Comparison of ENCODE assay signal across 16 mouse cellular contexts in genomic region chr8:72765696-72766095, GRCm38 (mm10). TPM values are rescaled to one million over a fixed set of nuclear protein-coding genes. Genes with fewer than 3 reads are reported as not detected.
A peak's percentile ranks its signal among the peaks of the same experiment; 100 is the strongest.
DNase-seq lines count a peak whose midpoint lies in the region; ATAC-seq and TF ChIP-seq lines count a peak whose summit lies in the region.
"Had no signal": no experiment of that assay in that cellular context is flagged by ENCODE, and none has a peak within 500 bp of the region (broad histone marks: within the 10 kb centered on the region; RNA-seq: fewer than 3 reads in every experiment).

No protein-coding gene starts in this region.

- WGBS in midbrain, embryonic 10.5 days, result 61% methylated on average over 4 of the region's 4 CpGs

- dilution Hi-C loops in CH12.LX (cut with MboI; ENCODE audit: extremely low pct_ligation_motif_present, extremely low pct_unique_long_range_greater_than_20kb, low sequenced_read_pairs), result no loop called here

- no peak overlapping the region for H3K4me3 ChIP-seq in CH12.LX (replicated peaks in 1 of 3; ENCODE audit: low read depth in 2 of 3, low read length in 2 of 3, poor library complexity in 1 of 3)
- H3K4me3 ChIP-seq in midbrain, embryonic 10.5 days, result no peak overlapping the region
- H3K4me3 ChIP-seq: heart, embryonic 13.5 days; hindbrain, embryonic 15.5 days; kidney, embryonic 15.5 days had no signal

- no peak for TF ChIP-seq POLR2A in CH12.LX (IDR thresholded peaks at IDR 0.05; ENCODE audit: low read depth, low read length)

- no peaks in the 10 kb centered on the region for H3K9me3 ChIP-seq in CH12.LX (replicated peaks; ENCODE audit: low read length)
- no peaks in the 10 kb centered on the region for H3K9me3 ChIP-seq in midbrain, embryonic 10.5 days (replicated peaks)
- H3K9me3 ChIP-seq: heart, embryonic 13.5 days; hindbrain, embryonic 15.5 days; kidney, embryonic 15.5 days had no signal

- no peak for TF ChIP-seq RAD21 in CH12.LX (IDR thresholded peaks at IDR 0.05; ENCODE audit: low read depth, low read length)

- no peaks in the 10 kb centered on the region for H3K27me3 ChIP-seq in CH12.LX (replicated peaks)
- no peaks in the 10 kb centered on the region; the same call in 1 of the 2 replicates for H3K27me3 ChIP-seq in midbrain, embryonic 10.5 days (ENCODE audit: low read depth, poor library complexity, severe bottlenecking)
- H3K27me3 ChIP-seq: heart, embryonic 13.5 days; hindbrain, embryonic 15.5 days; kidney, embryonic 15.5 days had no signal

- no peak for TF ChIP-seq CTCF in CH12.LX (conservative IDR thresholded peaks at IDR 0.05 in 1 of 2, IDR thresholded peaks at IDR 0.05 in 1 of 2; ENCODE audit: low read depth in 2 of 2, low read length in 2 of 2)

- DNase-seq in kidney, postnatal 14 days, result peak; percentile 0
- DNase-seq in kidney, postnatal 4 days, result no peak
- DNase-seq in A20 (ENCODE audit: low read depth, low spot score), result peak; percentile 10
- peak; percentile 24 for DNase-seq in CH12.LX (ENCODE audit: extremely low read depth)
- peak; percentile 74 for DNase-seq in ZHBTc4 (ENCODE audit: low read depth, low spot score)
- no peak for DNase-seq in midbrain, embryonic 10.5 days (ENCODE audit: low spot score)
- DNase-seq: adrenal gland, adult 8-10 months; cerebellum, adult 9-11 months; gastrocnemius, postnatal 25 days; lung, adult 18-20 months; thymus, adult 18-20 months had no signal

- no peak for TF ChIP-seq EP300 in CH12.LX (IDR thresholded peaks at IDR 0.05; ENCODE audit: low read length)

- no peak overlapping the region for H3K27ac ChIP-seq in CH12.LX (ENCODE audit: insufficient read depth, low read depth)
- no peak overlapping the region for H3K27ac ChIP-seq in midbrain, embryonic 10.5 days (replicated peaks)
- H3K27ac ChIP-seq: heart, embryonic 13.5 days; hindbrain, embryonic 15.5 days; kidney, embryonic 15.5 days; macrophage had no signal

- H3K4me2 ChIP-seq in CH12.LX (ENCODE audit: insufficient read depth, low read depth, poor library complexity, severe bottlenecking), result no peak overlapping the region
- H3K4me2 ChIP-seq: heart, embryonic 13.5 days; hindbrain, embryonic 15.5 days; kidney, embryonic 15.5 days had no signal

- in situ Hi-C loops in CH12.LX (cut with MboI; ENCODE audit: low pct_ligation_motif_present, low pct_unique_long_range_greater_than_20kb, low sequenced_read_pairs), result no loop called here

- H3K36me3 ChIP-seq in CH12.LX (replicated peaks in 1 of 2; ENCODE audit: control insufficient read depth in 1 of 2, insufficient read depth in 1 of 2, low read length in 1 of 2), result peaks cover 0 to 11% of the 10 kb centered on the region in 2 experiments
- no peaks in the 10 kb centered on the region for H3K36me3 ChIP-seq in midbrain, embryonic 10.5 days
- H3K36me3 ChIP-seq: heart, embryonic 13.5 days; hindbrain, embryonic 15.5 days; kidney, embryonic 15.5 days had no signal

- H3K79me2 ChIP-seq in CH12.LX (replicated peaks; ENCODE audit: control insufficient read depth, extremely low read depth, insufficient read depth, poor library complexity, severe bottlenecking), result no peaks in the 10 kb centered on the region

- ATAC-seq in activated CD4-positive, CD25-positive, alpha-beta regulatory T cell, adult 4 months, result no peak

- no peaks in the 10 kb centered on the region for H3K4me1 ChIP-seq in CH12.LX (ENCODE audit: control insufficient read depth in 1 of 2, insufficient read depth in 2 of 2)
- H3K4me1 ChIP-seq in midbrain, embryonic 10.5 days, result peaks cover 10% of the 10 kb centered on the region
- H3K4me1 ChIP-seq: hindbrain, embryonic 15.5 days had no signal

- H3K9ac ChIP-seq in CH12.LX (ENCODE audit: insufficient read depth, low read depth), result no peak overlapping the region
- H3K9ac ChIP-seq: heart, embryonic 13.5 days; hindbrain, embryonic 15.5 days; kidney, embryonic 15.5 days had no signal

TF ChIP-seq in CH12.LX, 34 proteins besides CTCF, POLR2A, EP300 and RAD21:
- TF ChIP-seq MYC (IDR thresholded peaks at IDR 0.05; ENCODE audit: low read depth, low read length), result no peak
- no peak for TF ChIP-seq UBTF (IDR thresholded peaks at IDR 0.05; ENCODE audit: low read depth, low read length)
- no peak for TF ChIP-seq ELF1 (IDR thresholded peaks at IDR 0.05; ENCODE audit: low read depth, low read length)
- no peak for TF ChIP-seq MXI1 (IDR thresholded peaks at IDR 0.05; ENCODE audit: low read depth, low read length)
- no peak for TF ChIP-seq ZNF384 (IDR thresholded peaks at IDR 0.05; ENCODE audit: low read depth, low read length)
- TF ChIP-seq ETS1 (conservative IDR thresholded peaks at IDR 0.05; ENCODE audit: low read depth, low read length), result no peak
- no peak for TF ChIP-seq POLR2AphosphoS2 (IDR thresholded peaks at IDR 0.05; ENCODE audit: low read depth, low read length)
- TF ChIP-seq GABPA (IDR thresholded peaks at IDR 0.05; ENCODE audit: insufficient replicate concordance, low read depth, low read length), result no peak

RNA-seq across cellular contexts. Expression of gene F2rl3, which starts 4.0 kb away (rescaled TPM):
- total RNA-seq in CH12.LX (2012; rRNA removed) (0.13 and 0.21 TPM in 2 replicates), CH12.LX (2014; rRNA removed) (0.32 TPM in 1 of 2 replicates, not detected in the other)
- polyA plus RNA-seq in CH12.LX (2012; ENCODE audit: insufficient read length, low read depth), result not detected in 2 replicates
- 1 to 10 TPM; 8.1 to 10.0 TPM for polyA plus RNA-seq in activated CD4-positive, CD25-positive, alpha-beta regulatory T cell, adult 4 months (2017; shearing (Covaris generic))
- 1.2 and 2.4 TPM in 2 replicates for polyA plus RNA-seq in midbrain, embryonic 10.5 days (2016; fragmentation: Nextera tagmentation; extraction: Ambion mirVana)
- polyA plus RNA-seq: macrophage had no signal

RNA-seq across cellular contexts. Expression of gene Sin3b, which starts 42.6 kb away (rescaled TPM):
- total RNA-seq in CH12.LX (2012; rRNA removed) (148 and 183 TPM in 2 replicates), CH12.LX (2014; rRNA removed) (120 and 132 TPM in 2 replicates)
- 109 and 118 TPM in 2 replicates for polyA plus RNA-seq in CH12.LX (2012; ENCODE audit: insufficient read length, low read depth)
- polyA plus RNA-seq in activated CD4-positive, CD25-positive, alpha-beta regulatory T cell, adult 4 months (2017; shearing (Covaris generic)), result 100 to 1,000 TPM; 115 to 120 TPM
- 151 and 164 TPM in 2 replicates for polyA plus RNA-seq in midbrain, embryonic 10.5 days (2016; fragmentation: Nextera tagmentation; extraction: Ambion mirVana)

Comparison
In these comparisons a context has a peak if more than half of its experiments do, and no peak if none do; other contexts are left out.
1. DNase-seq: peak in kidney, postnatal 14 days (single experiment), A20 (single experiment), CH12.LX (single experiment) and ZHBTc4 (single experiment); none in kidney, postnatal 4 days (0 of 2) and midbrain, embryonic 10.5 days (single experiment).